Mouse (Mus musculus) lung, embryonic 14.5 days (tissue): ENCODE measurements around the gene Zfp942. TPM values are rescaled to one million over a fixed set of nuclear protein-coding genes. Genes with fewer than 3 reads are reported as not detected.
"Not testable (repeated sequence)": the region's sequence is repeated elsewhere in the genome, so short reads cannot be mapped to it uniquely, and the experiment has no call there.

Experiments
- ATAC-seq: fragments of 200-750 bp; cut with Nextera tagmentation; 2 replicates; pipeline ENCODE4 v1.8.0; 2017; ENCODE audit warnings: mild to moderate bottlenecking, moderate TSS enrichment, moderate library complexity; ENCODE audit not compliant: insufficient read depth
- DNase-seq: peaks from one replicate; pipeline ENCODE4 v3.0.0-alpha.2; 2015
- H3K27ac ChIP-seq: fragments of 300-500 bp; sonication (generic); 2 replicates; pipeline ENCODE4 v1.5.1; 2014; ENCODE audit warnings: low read depth, mild to moderate bottlenecking, moderate library complexity
- H3K27me3 ChIP-seq: fragments of 300-500 bp; sonication (generic); 2 replicates; pipeline ENCODE4 v1.6.1; 2014; ENCODE audit warnings: low read length, control low read depth; ENCODE audit not compliant: insufficient read depth
- H3K36me3 ChIP-seq: fragments of 300-500 bp; sonication (generic); 2 replicates; pipeline ENCODE4 v1.6.1; 2014; ENCODE audit warnings: control low read depth; ENCODE audit not compliant: insufficient read depth
- H3K4me1 ChIP-seq: fragments of 300-500 bp; sonication (generic); 2 replicates; pipeline ENCODE4 v1.6.1; 2014; ENCODE audit warnings: antibody characterized with exemption, control low read depth; ENCODE audit not compliant: insufficient read depth
- H3K4me2 ChIP-seq: fragments of 300-500 bp; sonication (generic); 2 replicates; pipeline ENCODE4 v1.6.1; 2014; ENCODE audit warnings: mild to moderate bottlenecking
- H3K4me3 ChIP-seq: fragments of 300-500 bp; sonication (generic); 2 replicates; pipeline ENCODE4 v1.5.1; 2014; ENCODE audit warnings: low read depth, low read length
- H3K9ac ChIP-seq: fragments of 300-500 bp; sonication (generic); 2 replicates; pipeline ENCODE4 v1.6.1; 2014
- H3K9me3 ChIP-seq: fragments of 300-500 bp; sonication (generic); 2 replicates; pipeline ENCODE4 v1.6.1; 2016; ENCODE audit warnings: low read depth, low read length, control low read depth
- CTCF ChIP-seq: IDR thresholded peaks from 2 replicates; pipeline ENCODE4 v1.5.1; 2016; ENCODE audit warnings: antibody characterized with exemption, low read depth
- WGBS: fragments of 180-500 bp; shearing (Covaris S2); extraction: QIAGEN DNeasy Blood & Tissue Kit; methylation state at CpG from one replicate; pipeline ENCODE4 v1.1.7; 2014; 5-methylcytosine and 5-hydroxymethylcytosine counted together
- polyA plus RNA-seq: library from polyadenylated mRNA; unstranded; fragments of >200 nt; fragmentation: Nextera tagmentation; extraction: Ambion mirVana; gene quantifications from 2 replicates; pipeline ENCODE4 v1.2.1, GENCODE M21; 2014

Zfp942 gene
- polyA plus RNA-seq, result 19.5 and 22.0 TPM in 2 replicates

GRCm38 (mm10) chr17:21962107-21962907, at the start of gene Zfp942, which contains the start of gene Zfp943:
TSS of gene Zfp942 (minus strand) at chr17:21962464.
TSS of gene Zfp943 (plus strand) at chr17:21962552.
- H3K9me3 ChIP-seq, H3K27me3 ChIP-seq, H3K4me1 ChIP-seq, H3K36me3 ChIP-seq: not testable (repeated sequence)
- DNase-seq (peak; percentile 79), ATAC-seq (peak; percentile 99)
- H3K27ac ChIP-seq, result peak within 1 kb of the TSS; percentile 69
- peak within 1 kb of the TSS; percentile 78 for H3K9ac ChIP-seq
- WGBS, result under 1% methylated on average over 42 of the region's 55 CpGs
- H3K4me2 ChIP-seq, result peak within 1 kb of the TSS; percentile 66
- peak within 1 kb of the TSS; percentile 63 for H3K4me3 ChIP-seq

GRCm38 (mm10) chr17:21963302-21963701, 1.0 kb upstream of the Zfp942 start:
- no peak for TF ChIP-seq CTCF
- H3K9ac ChIP-seq, result peak overlapping the region; percentile 78

GRCm38 (mm10) chr17:21909456-21910052, 52.7 kb downstream of the Zfp942 start, which contains the start of gene Zfp995:
TSS of gene Zfp995 (minus strand) at chr17:21909926.
- Histone ChIP-seq H3K4me3 (peak within 1 kb of the TSS; percentile 64), H3K27ac (0 out of 2 replicates have a peak within 1 kb of the TSS, but pooled peaks have one; percentile 24), H3K4me2 (peak within 1 kb of the TSS; percentile 66), H3K9ac (peak within 1 kb of the TSS; percentile 70)
- H3K36me3 ChIP-seq, H3K27me3 ChIP-seq, H3K9me3 ChIP-seq, H3K4me1 ChIP-seq: not testable (repeated sequence)
- peak; percentile 75 for DNase-seq
- WGBS, result under 1% methylated on average over 24 of the region's 24 CpGs
- ATAC-seq, result peak; percentile 99

More at GRCm38 (mm10) chr17:21963302-21963701, 1.0 kb upstream of the Zfp942 start:
- H3K27ac ChIP-seq, result no peak overlapping the region
- ATAC-seq, result no peak
- no peaks in the 10 kb centered on the region for H3K27me3 ChIP-seq
- H3K4me2 ChIP-seq, result peak overlapping the region; percentile 63
- no peaks in the 10 kb centered on the region for H3K9me3 ChIP-seq
- whole genome bisulfite sequencing, result 49% methylated on average over 4 of the region's 4 CpGs
- no peaks in the 10 kb centered on the region for H3K36me3 ChIP-seq
- peak overlapping the region; percentile 63 for H3K4me3 ChIP-seq
- peak; percentile 4 for DNase-seq
- H3K4me1 ChIP-seq, result 0 out of 2 replicates have a peak, but pooled peaks cover 4% of the 10 kb centered on the region

- Histone ChIP-seq H3K27me3 (no peaks in the 10 kb centered on the region), H3K4me3 (peak overlapping the region; percentile 64), H3K4me2 (peak overlapping the region; percentile 66), H3K9me3 (no peaks in the 10 kb centered on the region), H3K4me1 (no peaks in the 10 kb centered on the region), H3K9ac (peak overlapping the region; percentile 70), H3K27ac (no peak overlapping the region), H3K36me3 (no peaks in the 10 kb centered on the region)
- peak; percentile 71 for ATAC-seq
- WGBS, result 9% methylated on average over 3 of the region's 3 CpGs
- peak; percentile 7 for DNase-seq
- no peak for TF ChIP-seq CTCF
These were observed 53.2 kb downstream of the Zfp942 start for GRCm38 (mm10) chr17:21909039-21909438.

Other genes starting within 250 kb of the Zfp942 start
- 7.2 TPM in 2 replicates for gene Zfp229, start 231.7 kb downstream of the Zfp942 start, polyA plus RNA-seq
- 8.7 and 9.2 TPM in 2 replicates for gene Zfp820, start 116.7 kb downstream of the Zfp942 start, polyA plus RNA-seq
- gene Zfp995, start 52.5 kb downstream of the Zfp942 start, polyA plus RNA-seq, result 5.8 and 6.1 TPM in 2 replicates
- gene Zfp943, start 88 bp upstream of the Zfp942 start, polyA plus RNA-seq, result 14.7 and 18.7 TPM in 2 replicates
- gene Zfp947, start 203.7 kb upstream of the Zfp942 start, polyA plus RNA-seq, result 2.9 and 3.1 TPM in 2 replicates